Mouse (Mus musculus) intestine, embryonic 14.5 days (tissue): ENCODE measurements around the gene Glmp. TPM values are rescaled to one million over a fixed set of nuclear protein-coding genes. Genes with fewer than 3 reads are reported as not detected.
A peak's percentile ranks its signal among the peaks of the same experiment; 100 is the strongest.
"Not testable (repeated sequence)": the region's sequence is repeated elsewhere in the genome, so short reads cannot be mapped to it uniquely, and the experiment has no call there.

Experiments used
- ATAC-seq: fragments of 200-750 bp; cut with Nextera tagmentation; replicated peaks from 2 replicates; pipeline ENCODE4 v1.8.0; 2017; ENCODE audit warnings: low read depth, moderate number of reproducible peaks, moderate TSS enrichment, moderate library complexity; ENCODE audit not compliant: low FRiP score, low TSS enrichment
- DNase-seq: peaks from one replicate; pipeline ENCODE4 v3.0.0-alpha.2; 2018; ENCODE audit warnings: low spot score
- H3K27ac ChIP-seq: fragments of 300-500 bp; sonication (generic); 2 replicates; pipeline ENCODE4 v1.5.1; 2014; ENCODE audit warnings: low read depth, mild to moderate bottlenecking, control low read depth
- H3K27me3 ChIP-seq: fragments of 300-500 bp; sonication (generic); replicated peaks from 2 replicates; pipeline ENCODE4 v1.6.1; 2014; ENCODE audit warnings: low read length, control low read depth; ENCODE audit not compliant: control insufficient read depth, insufficient read depth
- H3K36me3 ChIP-seq: fragments of 300-500 bp; sonication (generic); 2 replicates; pipeline ENCODE4 v1.6.1; 2014; ENCODE audit warnings: low read length, control low read depth; ENCODE audit not compliant: control insufficient read depth, insufficient read depth
- H3K4me1 ChIP-seq: fragments of 300-500 bp; sonication (generic); replicated peaks from 2 replicates; pipeline ENCODE4 v1.6.1; 2014; ENCODE audit warnings: low read length, control low read depth, mixed read lengths; ENCODE audit not compliant: control insufficient read depth, insufficient read depth
- H3K4me2 ChIP-seq: fragments of 300-500 bp; sonication (generic); 2 replicates; pipeline ENCODE4 v1.6.1; 2014; ENCODE audit warnings: low read length
- H3K4me3 ChIP-seq: fragments of 300-500 bp; sonication (generic); 2 replicates; pipeline ENCODE4 v1.5.1; 2014; ENCODE audit warnings: low read depth, low read length, control low read depth, mixed read lengths
- H3K9ac ChIP-seq: fragments of 300-500 bp; sonication (generic); 2 replicates; pipeline ENCODE4 v1.6.1; 2014; ENCODE audit warnings: mild to moderate bottlenecking, low read length
- H3K9me3 ChIP-seq: fragments of 300-500 bp; sonication (generic); 2 replicates; pipeline ENCODE4 v1.6.1; 2016; ENCODE audit warnings: low read length, control low read depth; ENCODE audit not compliant: control insufficient read depth
- WGBS: fragments of 180-500 bp; shearing (Covaris S2); extraction: QIAGEN DNeasy Blood & Tissue Kit; methylation state at CpG from one replicate; pipeline ENCODE4 v1.1.7; 2014; 5-methylcytosine and 5-hydroxymethylcytosine counted together
- polyA plus RNA-seq: library from polyadenylated mRNA; unstranded; fragments of >200 nt; fragmentation: Nextera tagmentation; extraction: Ambion mirVana; gene quantifications from 2 replicates; pipeline ENCODE4 v1.2.1, GENCODE M21; 2014

Glmp gene
- 140 and 161 TPM in 2 replicates for polyA plus RNA-seq

- H3K36me3 ChIP-seq, result peaks cover 51% of the 10 kb centered on the region
These were observed at the start of gene Glmp for GRCm38 (mm10) chr3:88324951-88325405. TSS of gene Glmp (plus strand) at chr3:88325023.

GRCm38 (mm10) chr3:88276121-88276520, 48.7 kb upstream of the Glmp start:
- H3K4me2 ChIP-seq, result no peak overlapping the region
- no peaks in the 10 kb centered on the region for H3K4me1 ChIP-seq
- no peak overlapping the region for H3K27ac ChIP-seq
- 83% methylated on average over 2 of the region's 2 CpGs for WGBS
- DNase-seq (no peak), ATAC-seq (no peak)
- H3K36me3 ChIP-seq, result no peaks in the 10 kb centered on the region
- H3K9me3 ChIP-seq, result no peaks in the 10 kb centered on the region
- no peak overlapping the region for H3K9ac ChIP-seq
- no peak overlapping the region for H3K4me3 ChIP-seq
- no peaks in the 10 kb centered on the region for H3K27me3 ChIP-seq

More at GRCm38 (mm10) chr3:88324951-88325405, at the start of gene Glmp:
- peaks cover 10% of the 10 kb centered on the region for H3K4me1 ChIP-seq
- peak within 1 kb of the TSS; percentile 81 for H3K9ac ChIP-seq
- H3K27ac ChIP-seq, result no peak within 1 kb of the TSS
- peak within 1 kb of the TSS; percentile 94 for H3K4me2 ChIP-seq
- H3K4me3 ChIP-seq, result peak within 1 kb of the TSS; percentile 90
- H3K9me3 ChIP-seq, result no peaks in the 10 kb centered on the region
- 2% methylated on average over 10 of the region's 10 CpGs for WGBS
- ATAC-seq (peak; percentile 78), DNase-seq (peak; percentile 71)
- no peaks in the 10 kb centered on the region for H3K27me3 ChIP-seq

- no peak for DNase-seq
These were observed 48.2 kb upstream of the Glmp start for GRCm38 (mm10) chr3:88276529-88277143.

GRCm38 (mm10) chr3:88280035-88280434, 44.8 kb upstream of the Glmp start:
- Histone ChIP-seq H3K4me3 (no peak overlapping the region), H3K36me3 (no peaks in the 10 kb centered on the region), H3K27ac (no peak overlapping the region), H3K4me1 (no peaks in the 10 kb centered on the region), H3K9ac (no peak overlapping the region), H3K9me3 (no peaks in the 10 kb centered on the region), H3K4me2 (no peak overlapping the region), H3K27me3 (no peaks in the 10 kb centered on the region)
- ATAC-seq (no peak), DNase-seq (no peak)
- WGBS, result 94% methylated on average over 2 of the region's 2 CpGs

More at GRCm38 (mm10) chr3:88276529-88277143, 48.2 kb upstream of the Glmp start:
- no peak overlapping the region for H3K4me2 ChIP-seq
- no peaks in the 10 kb centered on the region for H3K9me3 ChIP-seq
- no peaks in the 10 kb centered on the region for H3K27me3 ChIP-seq
- H3K4me3 ChIP-seq, result no peak overlapping the region
- no peak overlapping the region for H3K27ac ChIP-seq
- H3K36me3 ChIP-seq, result no peaks in the 10 kb centered on the region
- H3K4me1 ChIP-seq, result no peaks in the 10 kb centered on the region
- H3K9ac ChIP-seq, result no peak overlapping the region
- 44% methylated on average over 7 of the region's 7 CpGs for WGBS
- no peak for ATAC-seq

GRCm38 (mm10) chr3:88281141-88281916, 43.5 kb upstream of the Glmp start:
- H3K9me3 ChIP-seq, H3K4me3 ChIP-seq, H3K36me3 ChIP-seq, H3K4me2 ChIP-seq, H3K4me1 ChIP-seq, H3K27me3 ChIP-seq, DNase-seq, H3K9ac ChIP-seq, H3K27ac ChIP-seq, ATAC-seq: not testable (repeated sequence)
- WGBS, result 74% methylated on average over 11 of the region's 11 CpGs

GRCm38 (mm10) chr3:88284815-88285564, 39.8 kb upstream of the Glmp start:
- not testable (repeated sequence) for H3K36me3 ChIP-seq, ATAC-seq, H3K27me3 ChIP-seq, H3K4me3 ChIP-seq, H3K4me1 ChIP-seq, H3K27ac ChIP-seq, H3K9me3 ChIP-seq, H3K9ac ChIP-seq, DNase-seq, H3K4me2 ChIP-seq
- WGBS, result 96% methylated on average over 14 of the region's 14 CpGs

- no CpG with 5 or more reads among the region's 2 CpGs for WGBS
- H3K4me3 ChIP-seq, DNase-seq, H3K4me2 ChIP-seq, H3K9me3 ChIP-seq, H3K27me3 ChIP-seq, H3K4me1 ChIP-seq, H3K9ac ChIP-seq, H3K27ac ChIP-seq, H3K36me3 ChIP-seq, ATAC-seq: not testable (repeated sequence)
These were observed 39.3 kb upstream of the Glmp start for GRCm38 (mm10) chr3:88285565-88285895.

- ATAC-seq, result no peak
These were observed 37.7 kb upstream of the Glmp start, which contains the start of gene Gm38392 for GRCm38 (mm10) chr3:88287110-88287509. TSS of gene Gm38392 (minus strand) at chr3:88287210.

More at GRCm38 (mm10) chr3:88287110-88287509, 37.7 kb upstream of the Glmp start, which contains the start of gene Gm38392:
- Histone ChIP-seq H3K27me3 (no peaks in the 10 kb centered on the region), H3K9me3 (no peaks in the 10 kb centered on the region), H3K36me3 (no peaks in the 10 kb centered on the region), H3K4me1 (no peaks in the 10 kb centered on the region), H3K4me3 (no peak within 1 kb of the TSS), H3K4me2 (no peak within 1 kb of the TSS), H3K9ac (no peak within 1 kb of the TSS), H3K27ac (no peak within 1 kb of the TSS)
- no peak for DNase-seq
- 91% methylated on average over 4 of the region's 4 CpGs for WGBS
